Mouse (Mus musculus) olfactory bulb, adult 2 months (tissue): ENCODE results near the gene Gng8.

Experiments
- CTCF ChIP-seq: fragments of 200-500 bp; IDR thresholded peaks from 2 replicates; pipeline ENCODE4 v1.5.1; 2012; ENCODE audit warnings: low read depth, mild to moderate bottlenecking, low read length, moderate library complexity; ENCODE audit not compliant: insufficient read depth
- POLR2A ChIP-seq: fragments of 200-500 bp; IDR thresholded peaks from 2 replicates; pipeline ENCODE4 v1.6.1; 2012; ENCODE audit warnings: mild to moderate bottlenecking, low read depth, low read length, moderate library complexity; ENCODE audit not compliant: insufficient read depth

DNA sequence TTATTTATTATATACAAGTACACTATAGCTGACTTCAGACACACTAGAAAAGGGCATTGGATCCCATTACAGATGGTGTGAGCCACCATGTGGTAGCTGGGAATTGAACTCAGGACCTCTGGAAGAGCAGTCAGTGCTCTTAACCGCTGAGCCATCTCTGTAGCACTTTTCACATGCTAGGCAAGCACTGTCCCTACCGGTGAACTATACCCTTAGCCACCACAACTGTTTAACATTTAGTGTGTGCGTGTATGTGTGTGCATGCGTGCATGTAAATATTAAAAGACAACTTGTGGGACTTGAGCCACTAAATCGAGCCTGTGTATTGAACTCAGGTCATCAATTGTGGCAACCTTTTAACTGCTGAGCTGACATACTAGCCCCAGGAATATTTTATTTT lies 44.8 kb upstream of the Gng8 start:
- TF ChIP-seq CTCF (no peak), POLR2A (no peak)
